Mouse (Mus musculus) monocyte, adult 2 months (primary cell): ENCODE data around the gene Gm47995.
"Not testable (repeated sequence)": the region's sequence is repeated elsewhere in the genome, so short reads cannot be mapped to it uniquely, and the experiment has no call there.

Source experiments
- DNase-seq, 2 experiments: peaks; one replicate each; pipeline ENCODE4 v3.0.0; 2022; ENCODE audit warnings: low spot score in 2 of 2, low read depth in 1 of 2

The Gm47995 gene

DNA sequence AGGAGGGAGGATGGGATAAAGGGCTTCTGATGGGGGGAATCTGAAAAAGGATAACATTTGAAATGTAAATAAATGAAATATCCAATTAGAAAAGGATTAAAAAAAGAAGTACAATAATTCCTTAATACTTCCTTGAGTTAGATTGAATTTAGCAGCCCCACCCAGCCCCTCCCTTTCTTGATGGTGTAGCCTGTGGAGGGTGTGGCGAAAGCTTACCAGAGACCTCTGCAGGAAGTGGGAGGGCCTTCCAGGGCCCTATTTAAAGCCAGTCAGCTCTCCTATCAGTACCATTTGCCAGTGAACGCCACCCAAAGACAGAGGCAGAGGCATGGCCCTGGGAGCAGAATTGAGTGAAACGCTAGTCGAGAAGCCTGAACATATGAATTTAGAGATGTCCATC is at the start of gene Gm47995:
TSS of gene Gm47995 (plus strand) at position 329 of the 400 bp plus-strand sequence.
- not testable (repeated sequence) for DNase-seq

GRCm38 (mm10) chr1:151150211-151150610 is 48.0 kb upstream of the Gm47995 start:
- DNase-seq = no peak

- DNase-seq = no peak
These were observed 47.2 kb upstream of the Gm47995 start for GRCm38 (mm10) chr1:151151089-151151488.

- DNase-seq = no peak
These were observed 45.1 kb upstream of the Gm47995 start for GRCm38 (mm10) chr1:151153056-151153652.

GRCm38 (mm10) chr1:151154131-151154530 is 44.1 kb upstream of the Gm47995 start:
- not testable (repeated sequence) for DNase-seq

- no peak for DNase-seq
These were observed 42.1 kb upstream of the Gm47995 start for GRCm38 (mm10) chr1:151156129-151156528.

DNA sequence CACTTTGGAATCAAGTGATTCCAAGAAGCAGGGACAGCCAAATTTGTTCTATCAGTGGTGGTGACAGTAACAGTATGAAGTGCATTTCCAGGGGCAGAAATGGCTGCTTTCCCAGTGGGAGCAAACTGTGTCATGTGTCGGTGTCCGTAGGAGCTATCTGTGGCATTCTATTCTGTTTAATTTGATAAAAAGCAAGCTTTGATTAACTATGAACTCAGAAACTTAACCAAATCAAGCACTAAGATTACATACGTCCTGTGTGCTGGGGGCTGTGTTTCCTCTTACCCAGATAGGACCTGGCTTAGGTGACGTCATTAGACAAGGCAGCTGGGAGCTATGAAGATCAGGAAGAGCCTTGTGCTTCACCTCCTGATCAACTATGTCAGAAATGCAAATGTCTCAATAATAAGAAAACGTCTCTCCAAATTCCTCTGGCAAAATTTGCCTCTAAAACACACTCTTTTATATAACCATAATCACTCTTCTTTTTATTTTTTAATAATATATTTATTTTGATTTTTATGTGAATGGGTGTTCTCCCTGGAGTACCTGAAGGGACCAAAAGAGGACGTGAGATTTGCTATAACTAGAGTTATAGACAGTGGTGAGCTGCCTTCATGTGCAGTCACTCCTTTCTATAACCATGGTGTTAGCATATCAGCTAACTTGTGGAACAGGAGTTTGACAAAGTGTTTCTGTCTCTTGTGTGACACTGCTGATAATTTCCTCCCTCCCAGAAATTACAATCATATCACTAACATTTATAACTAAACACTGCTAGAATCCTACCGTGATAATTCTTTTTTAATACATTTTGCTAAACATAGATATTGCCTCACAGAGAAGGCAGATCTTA is 41.2 kb upstream of the Gm47995 start:
- no peak for DNase-seq

GRCm38 (mm10) chr1:151157963-151158856 is 40.0 kb upstream of the Gm47995 start:
- no peak for DNase-seq

GRCm38 (mm10) chr1:151158857-151159510 is 39.3 kb upstream of the Gm47995 start:
- no peak for DNase-seq

- no peak for DNase-seq
These were observed 32.2 kb upstream of the Gm47995 start for GRCm38 (mm10) chr1:151166031-151166430.

DNA sequence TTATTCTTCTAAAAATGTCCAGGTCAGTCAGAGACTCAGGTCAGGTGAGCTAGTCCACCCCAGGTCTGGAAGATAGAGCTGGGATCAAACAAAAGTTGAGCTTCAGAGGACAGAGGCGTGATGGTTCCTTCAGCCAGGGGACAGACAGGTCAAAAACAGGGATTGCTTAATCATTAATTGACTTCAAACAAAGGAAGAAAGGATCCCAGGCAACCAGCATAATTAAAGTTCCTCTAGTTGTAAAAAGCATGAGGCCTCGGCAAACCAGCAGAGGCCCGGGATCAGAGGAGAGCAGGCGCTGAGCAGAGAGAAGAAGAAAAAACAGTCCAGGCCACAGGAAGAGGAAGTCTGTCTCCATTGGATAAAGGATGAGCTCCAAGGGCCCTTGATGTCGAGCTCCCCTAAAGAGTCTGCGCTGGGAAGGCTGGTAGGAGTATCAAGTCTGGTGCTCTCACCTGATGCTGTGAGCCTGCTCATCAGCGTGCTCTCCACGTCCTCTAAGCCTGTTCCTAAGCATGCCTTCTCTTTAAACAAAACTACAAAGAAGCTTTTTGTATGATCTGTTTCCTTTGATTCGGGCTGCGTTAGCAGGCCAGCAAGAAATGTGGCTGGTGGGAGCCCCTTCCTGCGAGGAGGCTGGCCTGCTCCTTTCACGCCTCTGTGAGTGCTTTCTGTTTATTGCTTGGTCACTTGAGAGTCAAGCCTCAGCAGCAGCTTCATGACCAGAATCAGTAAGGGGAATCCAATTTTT is 30.8 kb upstream of the Gm47995 start:
- no peak for DNase-seq

DNA sequence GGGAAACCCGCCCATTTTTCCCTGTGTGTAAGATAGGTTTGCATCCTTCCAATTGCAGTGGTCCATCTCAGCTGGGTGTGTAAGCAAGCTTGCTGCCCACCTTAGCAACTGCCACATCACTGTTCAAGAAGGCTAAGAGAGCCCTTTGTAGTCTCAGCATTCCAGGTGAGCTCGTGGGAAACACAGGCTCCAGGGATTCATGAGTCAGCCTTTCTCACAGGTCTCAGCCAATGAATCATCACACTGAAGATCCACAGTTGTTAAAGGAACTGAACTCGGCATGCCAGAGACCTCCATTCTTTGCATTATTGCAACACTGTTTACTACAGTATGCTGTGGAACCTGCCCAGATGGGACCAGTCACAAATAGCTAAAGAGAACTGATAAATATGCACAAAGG is 29.6 kb upstream of the Gm47995 start:
- DNase-seq = no peak

DNA sequence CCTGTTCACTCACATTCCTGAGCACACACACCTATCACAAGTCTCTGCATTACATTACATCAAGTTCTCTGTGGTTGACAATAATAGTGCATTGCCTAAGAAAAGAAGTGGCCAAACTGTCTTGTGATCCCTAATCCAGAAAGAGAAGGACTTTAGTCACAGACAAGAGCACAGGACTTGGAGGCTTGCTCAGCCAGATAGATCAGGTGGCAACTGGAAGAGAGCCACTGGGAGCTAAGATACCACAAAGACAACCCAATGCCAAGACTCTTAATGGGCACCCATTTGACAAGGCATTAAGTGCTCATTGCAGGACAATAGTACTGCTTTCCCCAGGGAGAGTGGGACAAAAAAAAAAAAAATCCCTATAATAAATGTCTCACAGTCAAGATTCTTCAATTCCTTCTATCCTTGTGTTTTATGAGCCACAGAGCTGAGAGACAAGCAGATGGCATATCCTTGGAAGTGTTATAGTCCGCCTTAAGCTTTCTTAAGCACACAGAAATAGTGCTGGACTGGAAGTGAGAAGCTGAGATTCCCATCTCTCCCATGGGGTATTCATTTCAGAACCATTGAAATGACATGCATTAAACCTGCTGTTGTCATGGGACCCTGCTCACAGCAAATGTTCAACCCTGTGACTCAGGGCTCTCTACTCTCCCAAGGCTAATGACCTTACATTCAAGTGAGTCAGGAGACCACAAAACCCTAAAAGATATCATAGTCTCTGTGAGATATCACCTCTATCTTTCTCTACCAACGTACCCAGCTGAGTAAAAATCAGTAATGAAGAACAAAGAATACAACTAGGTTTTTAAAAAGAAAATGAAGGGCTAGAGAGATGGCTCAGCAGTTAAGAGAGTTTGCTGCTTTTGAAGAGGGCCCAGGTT is 26.4 kb upstream of the Gm47995 start:
- DNase-seq = no peak

- DNase-seq = no peak
These were observed 21.0 kb upstream of the Gm47995 start for GRCm38 (mm10) chr1:151177030-151177936.

DNA sequence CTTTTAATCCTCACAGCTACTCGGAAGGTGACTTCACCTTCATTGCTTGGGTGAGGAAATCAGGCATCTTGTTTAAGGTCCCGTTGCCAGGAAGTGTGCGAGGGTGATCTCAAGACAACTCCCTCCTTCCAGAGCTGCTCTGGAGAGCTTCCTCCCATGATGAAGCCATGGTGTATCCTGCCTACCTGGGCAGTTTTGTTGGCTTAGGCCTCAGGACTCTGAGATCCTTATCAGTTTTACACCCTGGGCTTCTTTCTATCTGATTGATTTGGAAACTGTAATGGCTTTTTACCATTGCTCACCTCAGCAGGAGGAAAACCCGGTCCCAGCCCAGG is 20.3 kb upstream of the Gm47995 start:
- DNase-seq = no peak

GRCm38 (mm10) chr1:151178505-151179083 is 19.7 kb upstream of the Gm47995 start:
- DNase-seq = no peak

DNA sequence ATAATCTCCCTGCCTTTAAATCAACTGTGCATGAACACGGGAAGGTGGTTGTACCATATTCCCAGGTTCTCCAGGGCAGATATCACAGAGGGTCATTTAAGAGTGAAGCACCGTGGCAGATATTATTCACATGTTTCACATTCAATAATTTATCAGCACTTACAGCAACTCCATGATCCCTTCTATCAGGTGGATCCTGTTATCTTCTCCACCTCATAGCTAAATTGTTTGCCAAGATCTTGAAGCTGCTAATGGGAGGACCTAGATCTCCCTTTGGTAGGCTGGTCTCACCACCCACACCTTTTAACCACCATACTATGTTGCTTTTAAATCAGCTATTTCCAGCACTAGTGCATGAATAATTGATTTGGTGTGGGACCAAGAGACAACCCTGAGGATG is 18.1 kb upstream of the Gm47995 start:
- DNase-seq = no peak

- not testable (repeated sequence) for DNase-seq
These were observed 16.0 kb upstream of the Gm47995 start, which contains the start of gene Gm47985 for GRCm38 (mm10) chr1:151182266-151182665. Gene Gm47985 (plus strand): TSS chr1:151182537.
